Mouse (Mus musculus) ES-CJ7 (cell line): ENCODE data around the gene Commd7.
"Not testable (repeated sequence)": the region's sequence is repeated elsewhere in the genome, so short reads cannot be mapped to it uniquely, and the experiment has no call there.

Experiments used
- DNase-seq: peaks from one replicate; pipeline ENCODE4 v3.0.0; 2011; ENCODE audit warnings: low read depth, low spot score

Gene Commd7

GRCm38 (mm10) chr2:153631976-153632870, at the start of gene Commd7:
TSS of gene Commd7 (minus strand) at chr2:153632781.
- peak; percentile 80 for DNase-seq

- DNase-seq = no peak
Observed at GRCm38 (mm10) chr2:153679959-153680358, 47.4 kb upstream of the Commd7 start.

GRCm38 (mm10) chr2:153677550-153677949, 45.0 kb upstream of the Commd7 start:
- DNase-seq = no peak

- DNase-seq = no peak
Observed at GRCm38 (mm10) chr2:153676944-153677343, 44.4 kb upstream of the Commd7 start.

GRCm38 (mm10) chr2:153675364-153675763, 42.8 kb upstream of the Commd7 start:
- DNase-seq = not testable (repeated sequence)

- no peak for DNase-seq
Observed at GRCm38 (mm10) chr2:153672619-153673018, 40.0 kb upstream of the Commd7 start.

GRCm38 (mm10) chr2:153670111-153670510, 37.5 kb upstream of the Commd7 start:
- DNase-seq = no peak

- DNase-seq = peak; percentile 69
Observed at GRCm38 (mm10) chr2:153668754-153669376, 36.3 kb upstream of the Commd7 start.

- no peak for DNase-seq
Observed at GRCm38 (mm10) chr2:153665401-153665800, 32.8 kb upstream of the Commd7 start.

- peak; percentile 70 for DNase-seq
Observed at GRCm38 (mm10) chr2:153660616-153661015, 28.0 kb upstream of the Commd7 start.

GRCm38 (mm10) chr2:153657659-153658058, 25.1 kb upstream of the Commd7 start:
- not testable (repeated sequence) for DNase-seq

- DNase-seq = peak; percentile 84
Observed at GRCm38 (mm10) chr2:153651681-153652080, 19.1 kb upstream of the Commd7 start.

- DNase-seq = peak; percentile 46
Observed at GRCm38 (mm10) chr2:153650014-153650687, 17.6 kb upstream of the Commd7 start.

- DNase-seq = peak; percentile 22
Observed at GRCm38 (mm10) chr2:153649298-153650013, 16.9 kb upstream of the Commd7 start, which contains the start of gene Dnmt3b. TSS of gene Dnmt3b (plus strand) at chr2:153649450.

- DNase-seq = peak; percentile 32
Observed at GRCm38 (mm10) chr2:153648773-153649297, 16.3 kb upstream of the Commd7 start.

GRCm38 (mm10) chr2:153642999-153643398, 10.4 kb upstream of the Commd7 start:
- DNase-seq = peak; percentile 88

GRCm38 (mm10) chr2:153642496-153642895, 9.9 kb upstream of the Commd7 start:
- DNase-seq = peak; percentile 17

GRCm38 (mm10) chr2:153638977-153639680, 6.5 kb upstream of the Commd7 start:
- peak; percentile 79 for DNase-seq

GRCm38 (mm10) chr2:153633259-153633658, 678 bp upstream of the Commd7 start:
- DNase-seq = no peak

- DNase-seq = no peak
Observed at GRCm38 (mm10) chr2:153632871-153633226, 268 bp upstream of the Commd7 start.

GRCm38 (mm10) chr2:153630950-153631349, 1.6 kb downstream of the Commd7 start:
- DNase-seq = no peak
